Mouse (Mus musculus) heart, postnatal 14 days (tissue): Measurements from ENCODE around the gene Mpi. TPM values are rescaled to one million over a fixed set of nuclear protein-coding genes. Genes with fewer than 3 reads are reported as not detected.
A peak's percentile ranks its signal among the peaks of the same experiment; 100 is the strongest.

Experiments
- DNase-seq, 2 experiments: peaks; one replicate each; pipeline ENCODE4 v3.0.0; 2021 to 2022
- intact Hi-C: fragments of 180-260 bp; cut with DNase I; formaldehyde crosslinking; loops from one replicate; pipeline ENCODE4 v1.15.1; 2025
- long read RNA-seq, 2 experiments: library from polyadenylated mRNA; stranded (forward); transcript quantifications; one replicate each; pipeline ENCODE4 v2.0.0; 2021
- total RNA-seq, 2 experiments: library from RNA; stranded (reverse); gene quantifications; 2 replicates each; pipeline ENCODE4 v1.2.3; 2021

Gene Mpi
- total RNA-seq: 100 to 1,000 TPM; 162 to 176 TPM
- long read RNA-seq, experiment 1, transcript Mpi-201 (8 exons, 1,780 nt): major isoform, 85 of 111 reads
- long read RNA-seq, experiment 1, partial matches to known transcripts: 15 of 111 reads
- long read RNA-seq, experiment 1, other reads (novel, unspliced or antisense): 11 of 111 reads
- long read RNA-seq, experiment 2, transcript Mpi-201 (8 exons, 1,780 nt): major isoform, 62 of 89 reads
- long read RNA-seq, experiment 2, partial matches to known transcripts: 12 of 89 reads
- long read RNA-seq, experiment 2, other reads (novel, unspliced or antisense): 15 of 89 reads

DNA sequence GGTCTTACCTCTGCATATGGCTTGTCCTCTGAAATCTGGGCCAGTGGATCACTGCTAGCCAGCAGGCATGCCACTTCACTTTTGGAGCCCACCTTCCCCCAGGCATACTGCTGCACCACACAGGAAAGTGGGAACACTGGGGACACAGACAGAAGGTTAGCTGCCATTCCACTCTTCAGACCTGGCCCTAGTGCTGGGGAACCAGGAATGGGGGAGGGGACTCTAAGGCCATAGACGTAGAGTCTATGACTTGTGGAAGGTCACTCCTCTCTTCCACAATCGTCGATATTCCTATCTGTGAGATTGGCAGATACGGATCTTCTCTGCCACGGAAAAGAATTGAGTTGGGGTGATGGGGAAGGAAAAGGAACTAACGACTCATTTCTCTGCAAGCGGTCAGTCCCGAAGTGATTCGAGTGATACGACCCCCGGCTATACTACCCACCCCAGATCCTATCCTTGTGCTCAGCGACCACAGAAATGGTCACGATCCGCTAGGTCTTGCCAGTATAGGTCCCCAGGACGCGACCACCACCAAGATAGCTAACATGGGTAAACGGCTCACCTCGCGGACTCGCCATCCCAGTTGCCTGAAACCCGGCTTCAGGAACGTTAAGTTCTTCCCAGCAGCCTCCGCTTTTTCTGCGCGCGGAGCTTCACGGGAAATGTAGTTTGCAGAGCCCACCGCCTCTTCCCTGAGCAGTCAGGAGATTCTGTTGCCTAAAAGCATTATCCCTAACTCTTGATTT is at the start of gene Mpi:
Gene Mpi (minus strand): TSS at position 625 of the 749 bp plus-strand sequence.
- intact Hi-C loops: loop anchor here (5.0 kb wide), 1 partner anchor 35 kb away; the partner anchor contains the start of gene Ulk3
- peak; percentile 71 to 80 for DNase-seq

DNA sequence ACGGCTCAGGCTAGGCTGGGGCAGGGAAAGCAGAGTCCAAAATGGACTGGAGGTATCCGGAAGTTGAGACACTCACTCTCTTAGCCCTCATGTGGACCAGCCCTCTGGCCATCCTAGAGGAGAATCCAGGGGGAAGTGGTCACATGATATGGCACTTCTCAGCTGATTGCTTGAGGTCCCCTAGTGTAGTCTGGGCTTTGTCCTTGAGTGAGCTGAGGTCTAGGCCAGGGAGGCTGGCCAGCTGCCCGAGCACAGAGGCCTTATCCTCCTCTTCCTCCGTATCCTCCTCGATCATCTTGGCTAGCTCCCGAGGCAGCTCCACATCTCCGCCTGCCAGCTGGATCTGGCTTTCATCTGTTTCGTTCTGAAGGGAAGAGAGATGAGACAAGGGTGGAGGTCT is 49.5 kb upstream of the Mpi start:
- DNase-seq: no peak

DNA sequence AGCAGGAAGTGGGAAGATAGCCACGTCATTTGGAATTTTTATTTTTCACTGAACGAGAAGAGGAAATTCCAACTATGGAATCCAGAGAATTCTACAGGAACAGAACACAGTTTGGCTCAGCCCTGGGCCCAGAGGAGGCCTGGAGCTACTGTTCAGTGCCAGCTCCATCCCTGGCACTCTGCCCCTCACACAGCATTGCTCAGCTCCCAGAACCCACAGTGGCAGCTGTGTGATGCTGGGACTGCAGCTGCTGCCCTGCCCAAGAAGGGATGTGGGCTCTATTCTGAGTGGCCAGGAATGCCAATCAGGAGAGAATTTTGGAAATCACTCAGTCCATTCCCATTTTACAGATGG is 48.8 kb upstream of the Mpi start:
- intact Hi-C loops: no loop called here
- peak; percentile 25 to 31 for DNase-seq

More for the DNA sequence above, 49.5 kb upstream of the Mpi start:
- intact Hi-C loops: no loop called here

DNA sequence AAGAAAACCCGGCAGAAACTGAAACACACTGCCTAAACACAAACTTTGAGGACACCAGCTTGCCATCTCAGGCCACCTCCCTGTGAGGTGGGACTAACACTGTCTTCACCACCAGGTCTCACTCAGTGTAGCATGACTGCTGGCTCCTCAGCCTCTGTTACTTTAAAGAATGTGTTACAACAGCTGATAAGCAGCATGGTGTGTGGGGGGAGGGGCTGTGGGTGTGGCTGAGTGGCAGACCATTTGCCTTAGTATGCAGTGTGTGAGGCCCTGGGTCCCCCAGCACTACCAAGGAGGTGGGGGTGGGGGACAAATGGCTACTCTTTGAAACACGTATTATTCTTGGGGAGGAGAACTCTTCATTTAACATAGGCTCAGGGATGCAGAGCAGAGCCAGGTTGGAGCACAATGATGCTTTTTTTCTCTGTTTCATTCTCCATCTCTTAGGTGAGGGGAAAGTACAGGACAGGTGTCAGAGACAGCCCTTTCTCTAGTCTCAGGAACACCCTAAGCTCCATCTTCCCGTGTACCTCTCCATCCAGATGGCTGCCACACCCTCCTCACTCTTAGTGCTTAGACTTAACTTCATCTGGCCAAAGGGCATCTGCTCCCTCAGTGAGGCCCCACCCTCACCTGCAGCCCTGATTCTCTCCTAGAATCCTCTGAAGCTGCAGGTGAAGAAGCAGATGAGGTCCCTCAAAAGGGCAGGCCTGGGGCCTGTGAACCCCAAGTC is 48.2 kb upstream of the Mpi start:
- no peak for DNase-seq
- intact Hi-C loops: no loop called here

DNA sequence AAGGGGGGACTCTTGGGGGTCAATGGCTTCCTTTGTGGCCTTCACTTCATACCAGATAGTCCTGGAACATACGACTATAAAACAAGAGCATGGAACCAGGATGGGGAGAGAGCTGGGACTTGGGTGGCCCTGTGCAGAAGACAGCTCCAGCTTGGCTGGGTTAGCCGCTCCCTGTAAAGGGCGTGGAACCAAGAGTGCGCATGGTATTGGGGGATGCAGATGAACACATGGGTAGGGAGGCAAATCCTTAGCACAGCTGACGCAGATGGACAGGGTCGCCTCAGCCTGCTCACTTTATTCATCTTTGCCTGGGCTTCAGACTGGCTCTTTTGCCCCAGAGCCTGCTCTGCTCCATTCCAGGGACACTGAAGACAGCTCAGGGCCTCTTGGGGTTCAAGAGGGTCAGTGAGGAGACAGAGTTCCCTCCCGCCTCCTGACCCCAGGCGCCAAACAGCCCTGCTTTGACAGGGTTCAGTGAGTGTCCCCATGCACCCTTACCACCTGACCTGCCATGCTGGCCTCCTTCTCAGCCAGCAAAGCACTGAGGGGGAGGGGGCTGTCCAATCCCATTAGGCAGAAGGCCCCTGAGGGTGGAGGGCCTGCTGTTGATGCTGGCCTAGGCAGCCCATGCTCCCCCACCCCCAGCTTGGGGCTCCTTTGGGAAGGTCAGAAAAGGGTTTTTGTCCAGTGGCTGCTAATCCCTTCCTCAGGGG is 46.4 kb upstream of the Mpi start:
- intact Hi-C loops: no loop called here

DNA sequence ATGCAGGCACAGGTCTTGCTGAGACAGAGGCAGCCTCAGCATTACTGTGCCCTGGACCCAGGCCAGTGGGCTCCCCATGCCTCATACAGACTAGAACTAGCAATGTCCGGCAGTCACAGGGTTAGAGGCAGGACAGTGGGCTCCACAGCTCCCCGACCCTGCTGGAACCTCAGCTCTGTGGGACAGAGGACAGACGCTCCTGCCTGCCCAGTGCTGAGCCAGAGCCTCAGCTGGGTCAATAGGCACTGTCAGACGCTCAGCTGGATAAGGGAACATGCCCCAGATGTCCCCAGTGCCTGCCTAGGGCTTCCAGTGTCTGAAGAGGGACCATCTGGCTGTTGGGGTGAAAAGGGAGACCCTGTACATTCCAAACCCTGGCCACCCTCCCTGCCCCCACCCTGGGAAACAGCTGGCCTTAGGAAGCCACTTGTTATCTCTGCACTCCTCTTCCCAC is 45.4 kb upstream of the Mpi start:
- intact Hi-C loops: no loop called here
- no peak for DNase-seq

More for the DNA sequence above, 46.4 kb upstream of the Mpi start:
- no peak for DNase-seq

DNA sequence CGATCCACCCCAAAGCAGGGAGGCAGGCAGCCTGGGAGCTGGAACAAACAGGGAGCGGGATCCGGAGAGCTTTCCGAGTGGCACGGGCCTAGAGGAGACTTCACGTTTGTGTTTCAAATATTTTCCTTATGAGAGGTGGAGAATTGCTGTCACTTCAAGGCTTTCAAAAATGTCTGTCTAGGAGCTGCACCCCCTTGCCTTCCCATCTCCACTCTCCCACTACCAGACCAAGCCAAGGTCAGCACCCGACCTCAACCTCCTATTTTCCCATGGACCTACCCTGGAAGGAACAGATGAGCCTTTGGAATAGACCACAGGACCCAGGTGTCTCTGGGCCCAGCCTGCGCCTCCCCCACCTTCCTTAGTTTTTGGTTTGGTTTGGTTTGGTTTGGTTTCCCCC is 44.7 kb upstream of the Mpi start:
- no peak for DNase-seq
- intact Hi-C loops: no loop called here

DNA sequence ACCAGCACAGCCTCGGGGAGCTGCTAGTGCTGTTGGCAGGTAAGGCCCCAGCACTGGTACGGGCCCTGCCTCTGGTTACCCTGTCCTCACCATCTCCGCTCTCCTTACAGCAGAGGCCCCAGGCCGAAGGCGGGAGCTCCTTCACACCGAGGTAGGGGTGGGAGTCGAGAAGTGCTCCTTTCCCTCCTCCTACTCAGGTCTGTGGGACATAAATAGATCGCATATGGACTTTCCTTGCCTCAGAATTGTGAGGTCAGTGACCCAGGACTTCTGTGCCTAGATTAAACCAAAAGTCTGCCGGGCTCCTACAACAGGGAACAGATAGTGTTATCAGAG is 41.6 kb upstream of the Mpi start:
- DNase-seq: no peak
- intact Hi-C loops: loop anchor here (5.0 kb wide), 1 partner anchor 58 kb away; the partner anchor contains the start of gene Csk

DNA sequence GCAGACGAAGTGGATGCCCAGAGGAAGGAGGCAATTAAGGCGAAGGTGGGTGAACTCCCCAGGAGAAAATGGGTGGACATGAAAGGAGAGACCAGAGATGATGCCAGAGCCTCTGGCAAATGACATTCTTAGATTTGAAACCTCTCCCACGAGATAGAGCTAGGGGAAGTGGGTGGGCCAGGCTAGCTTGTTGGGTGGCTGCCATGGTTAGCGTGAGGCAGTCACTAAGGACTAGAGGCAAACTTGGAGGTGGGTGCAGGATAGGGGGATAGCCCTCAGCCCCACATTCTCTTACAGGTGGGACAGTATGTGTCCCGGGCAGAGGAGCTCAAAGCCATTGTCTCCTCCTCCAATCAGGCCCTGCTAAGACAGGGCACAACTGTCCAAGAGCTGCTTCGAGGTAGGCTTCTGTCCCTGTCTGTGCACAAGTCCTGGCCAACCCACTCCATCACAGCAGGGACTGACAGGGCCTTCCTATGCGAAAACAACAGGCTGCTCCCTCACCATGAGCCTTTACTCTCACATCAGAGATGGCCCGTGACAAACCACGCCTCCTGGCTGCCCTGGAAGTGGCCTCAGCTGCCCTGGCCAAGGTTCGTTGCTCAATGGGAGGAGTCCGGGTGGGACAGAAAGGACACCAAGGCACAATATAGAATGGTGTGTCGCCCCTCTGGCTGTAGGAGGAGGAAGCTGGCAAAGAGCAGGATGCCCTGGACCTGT is 41.1 kb upstream of the Mpi start:
- intact Hi-C loops: loop anchor here (5.0 kb wide), 1 partner anchor 59 kb away; the partner anchor contains the start of gene Csk
- no peak for DNase-seq

DNA sequence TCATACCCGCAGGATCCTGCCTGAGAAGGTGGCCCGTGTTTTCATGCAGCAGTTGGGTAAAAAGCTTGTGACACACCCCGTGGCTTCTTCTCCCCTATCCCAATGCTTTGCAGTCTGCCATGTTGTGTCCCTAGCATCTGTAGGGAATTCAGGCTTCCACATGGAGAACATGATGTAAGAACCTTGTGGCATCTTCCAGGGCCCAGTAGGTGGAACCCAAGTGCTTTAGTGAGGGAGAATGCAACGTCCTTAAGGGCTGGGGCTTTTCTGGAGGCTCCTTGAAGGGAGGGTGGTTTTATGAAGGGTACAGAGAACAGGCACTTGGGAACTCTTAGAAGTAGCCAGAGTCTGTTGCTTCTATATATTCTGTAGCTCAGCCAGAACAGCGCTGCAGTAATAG is 38.2 kb upstream of the Mpi start:
- DNase-seq: no peak
- intact Hi-C loops: loop anchor here (5.0 kb wide), 1 partner anchor 62 kb away; the partner anchor contains the start of gene Csk

DNA sequence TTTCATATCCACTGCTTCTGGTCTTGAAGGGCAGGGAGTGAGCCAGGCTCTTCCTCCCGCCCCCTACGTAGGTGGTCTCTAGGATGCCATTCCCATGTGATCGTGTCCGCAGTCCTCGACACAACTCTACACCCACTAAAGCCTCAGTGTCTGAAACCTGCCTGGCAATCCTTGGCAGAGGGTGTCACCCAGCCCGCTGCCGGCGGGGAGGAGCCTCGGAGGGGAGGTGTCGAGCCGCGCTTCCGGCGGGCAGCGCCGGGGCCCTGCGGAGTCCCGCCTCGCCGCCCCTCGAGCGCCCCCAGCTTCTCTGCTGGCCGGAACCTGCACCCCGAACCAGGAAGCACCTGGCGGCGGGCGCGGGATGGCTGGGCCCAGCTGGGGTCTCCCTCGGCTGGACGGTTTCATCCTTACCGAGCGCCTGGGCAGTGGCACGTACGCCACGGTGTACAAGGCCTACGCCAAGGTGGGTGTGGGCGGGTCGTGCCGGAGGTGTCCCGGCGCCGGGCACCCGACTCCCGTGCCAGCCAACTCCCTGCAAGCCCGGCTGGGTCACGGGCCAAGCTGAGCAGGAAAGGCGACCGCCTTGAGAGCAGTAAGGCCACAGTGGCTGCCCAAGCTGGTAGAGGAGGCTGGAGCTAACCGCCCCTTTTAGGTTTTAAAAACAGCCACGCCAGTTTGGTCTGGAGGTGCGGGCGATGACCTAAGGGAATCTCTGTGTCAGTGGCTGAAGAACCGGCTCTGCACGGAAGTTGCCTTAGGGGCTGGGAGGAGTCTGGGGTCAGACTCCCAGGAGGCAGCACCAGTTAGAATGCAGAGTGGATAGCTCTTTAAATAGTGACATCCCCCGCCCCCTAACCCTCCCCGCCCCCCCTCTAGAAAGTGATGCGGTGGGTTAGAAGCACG is 36.9 kb upstream of the Mpi start, which contains the start of gene Ulk3:
Gene Ulk3 (plus strand): TSS at position 229 of the 903 bp plus-strand sequence.
- peak; percentile 82 to 83 for DNase-seq
- intact Hi-C loops: loop anchor here (5.0 kb wide), 2 partner anchors 37 to 63 kb away; partner anchors contain the start of genes Csk and Mpi

DNA sequence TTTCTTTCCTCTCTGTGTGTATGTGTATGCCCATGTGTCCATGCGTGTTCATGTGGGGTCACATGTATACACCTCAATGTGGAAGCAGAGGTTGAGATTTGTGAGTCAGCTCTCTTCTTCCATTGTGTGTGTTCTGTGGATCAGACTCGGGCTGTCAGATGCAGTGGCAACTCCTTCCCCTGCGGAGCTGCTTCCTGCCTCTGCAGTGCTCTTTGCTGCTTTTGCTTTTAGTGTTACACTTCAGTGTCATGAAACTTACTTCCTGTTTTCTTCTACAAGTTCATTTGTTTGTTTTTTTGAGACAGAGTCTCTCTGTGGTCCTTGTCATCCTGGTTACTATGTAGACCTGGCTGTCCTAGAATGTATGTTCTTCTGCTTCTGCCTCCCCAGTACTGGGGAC is 32.4 kb upstream of the Mpi start:
- intact Hi-C loops: loop anchor here (5.0 kb wide), 1 partner anchor 33 kb away; the partner anchor contains the start of gene Mpi
- no peak for DNase-seq

DNA sequence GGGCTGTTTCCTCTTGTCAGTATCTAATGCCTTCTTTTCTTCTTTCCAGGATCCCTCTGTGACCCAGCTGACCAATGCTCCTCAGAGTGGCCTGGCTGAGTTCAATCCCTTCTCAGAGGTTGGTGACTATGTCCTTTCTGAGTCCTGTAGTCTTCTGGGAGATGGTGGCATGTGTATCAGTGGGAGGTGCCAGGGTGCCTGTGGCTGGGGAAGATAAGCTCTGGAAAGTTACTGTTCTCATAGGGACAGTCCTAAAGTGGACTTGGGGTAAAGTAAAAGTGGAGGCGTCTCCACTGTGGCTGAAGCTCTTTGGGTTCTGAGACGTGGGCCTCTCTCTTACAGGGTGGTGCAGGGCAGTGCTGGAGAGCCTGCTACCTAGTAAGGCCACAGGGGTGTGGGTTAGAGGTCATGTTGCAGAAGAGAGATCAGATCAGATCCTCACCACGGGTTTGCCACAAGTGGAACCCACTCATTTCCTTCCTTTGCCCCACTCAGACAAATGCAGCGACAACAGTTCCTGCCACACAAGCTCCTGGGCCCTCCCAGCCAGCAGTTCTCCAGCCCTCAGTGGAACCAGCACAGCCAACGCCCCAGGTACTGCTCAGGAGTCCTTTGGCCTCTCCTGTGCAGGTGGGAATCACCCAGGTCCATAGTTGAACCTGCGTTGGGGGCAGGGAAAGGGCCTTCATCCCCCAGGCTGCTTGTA is 24.7 kb upstream of the Mpi start:
- intact Hi-C loops: no loop called here
- DNase-seq: no peak

DNA sequence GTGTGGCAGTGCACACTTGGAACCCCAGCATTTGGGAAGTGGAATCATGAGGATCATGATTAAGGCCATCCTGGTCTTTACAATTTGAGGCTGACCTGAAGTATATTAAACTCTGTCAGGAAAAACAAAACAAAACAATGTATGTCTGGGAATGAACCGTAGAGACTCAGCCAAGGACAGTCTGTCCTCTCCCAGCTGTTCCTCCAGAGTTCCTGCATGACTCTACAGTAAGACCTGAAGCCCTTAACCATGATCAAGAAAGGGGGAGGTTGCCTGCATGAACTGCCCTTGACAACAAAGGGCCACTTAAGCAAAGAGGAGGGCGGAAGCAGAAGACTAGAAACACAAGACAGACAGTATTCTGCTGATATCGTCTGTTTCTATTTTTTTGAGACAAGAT is 23.0 kb upstream of the Mpi start:
- DNase-seq: no peak
- intact Hi-C loops: no loop called here

DNA sequence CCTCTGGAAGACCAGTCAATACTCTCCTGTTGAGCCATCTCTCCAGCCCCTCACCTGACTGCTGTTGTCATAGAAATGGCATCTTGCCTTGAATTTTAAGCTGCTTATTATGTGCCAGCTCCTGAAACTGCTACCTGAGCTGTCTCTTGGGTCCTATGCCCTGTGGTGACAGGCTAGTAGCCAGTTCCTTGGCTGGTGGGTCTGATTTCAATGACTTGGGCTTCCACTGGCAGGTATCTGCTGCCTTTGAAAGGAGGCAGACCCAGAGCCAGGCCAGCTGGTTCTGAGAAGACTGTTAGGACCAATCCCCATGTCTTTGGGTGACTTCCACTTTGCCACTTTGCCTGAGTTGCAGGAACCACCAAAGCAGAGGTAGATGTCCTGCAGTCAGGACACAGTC is 21.8 kb upstream of the Mpi start:
- no peak for DNase-seq
- intact Hi-C loops: no loop called here

DNA sequence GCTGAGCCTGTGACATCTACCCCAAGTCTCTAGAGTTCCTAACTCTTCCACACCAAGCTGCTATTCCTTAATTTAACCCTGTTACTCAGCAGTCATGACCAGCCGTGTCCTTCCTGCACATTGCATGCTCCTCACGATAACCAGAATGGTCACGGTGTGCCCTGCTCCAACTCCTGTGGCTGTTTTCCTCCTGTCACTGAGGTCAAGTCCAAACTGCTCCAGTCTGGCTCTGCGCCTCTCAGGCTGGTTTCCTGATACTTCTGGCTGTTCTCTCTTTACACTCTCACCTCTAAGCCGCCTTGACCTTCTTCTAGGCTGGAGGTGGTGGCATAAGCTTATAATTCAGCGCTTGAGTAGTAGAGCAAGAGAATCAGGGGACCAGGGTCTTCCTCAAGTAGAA is 15.9 kb upstream of the Mpi start:
- intact Hi-C loops: no loop called here
- no peak for DNase-seq

DNA sequence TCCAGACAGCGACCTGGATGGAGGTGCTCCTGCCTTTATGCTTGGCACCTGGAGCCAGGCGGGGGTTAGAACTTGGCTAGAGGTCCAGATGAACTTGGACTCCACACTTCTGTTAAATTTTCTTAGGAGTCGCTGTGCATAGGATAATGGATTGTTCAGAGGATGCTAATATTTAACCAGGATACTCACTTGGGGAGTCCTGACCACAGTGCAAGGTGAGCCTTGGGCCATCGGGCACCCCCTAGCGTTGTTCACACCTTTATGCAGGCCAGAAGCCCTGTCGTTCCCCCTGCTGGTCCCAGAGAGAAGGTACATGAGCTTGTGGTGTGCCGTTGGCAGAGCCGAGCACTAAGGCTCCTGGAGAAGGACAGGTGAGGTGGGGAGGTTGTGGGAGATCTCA is 14.3 kb upstream of the Mpi start:
- intact Hi-C loops: no loop called here
- DNase-seq: no peak

DNA sequence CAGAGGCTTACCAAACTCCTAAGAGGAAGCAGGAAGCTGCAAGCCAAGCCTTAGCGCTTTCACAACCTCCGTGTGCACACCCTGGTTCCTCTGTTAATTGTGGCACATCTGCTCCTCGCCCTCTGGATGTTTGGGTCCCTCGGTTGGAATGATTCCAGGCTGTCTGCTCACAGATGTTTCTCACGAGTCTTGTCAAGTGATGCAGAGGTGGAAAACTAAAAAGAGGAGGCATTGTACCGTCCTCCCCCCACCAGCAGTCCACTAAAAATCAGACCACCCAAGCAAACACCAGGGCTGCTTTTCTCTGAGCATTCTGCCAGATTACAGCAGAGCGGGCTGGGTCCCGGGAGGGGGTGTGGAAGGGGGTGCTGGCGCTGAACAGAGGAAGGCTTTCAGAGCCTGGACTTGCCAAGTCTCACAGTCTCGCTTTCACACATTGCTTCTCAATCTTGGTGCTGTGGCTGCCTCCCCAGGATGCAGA is 13.2 kb upstream of the Mpi start:
- peak; percentile 46 to 66 for DNase-seq
- intact Hi-C loops: no loop called here
